Mouse (Mus musculus) forebrain, embryonic 12.5 days (tissue): ENCODE data around the gene Vrk1. TPM values are rescaled to one million over a fixed set of nuclear protein-coding genes. Genes with fewer than 3 reads are reported as not detected.

Experiments used
- ATAC-seq: fragments of 200-750 bp; cut with Nextera tagmentation; 2 replicates; pipeline ENCODE4 v1.8.0; 2017; ENCODE audit warnings: moderate TSS enrichment; ENCODE audit not compliant: low FRiP score
- H3K27ac ChIP-seq: fragments of 300-500 bp; sonication (generic); 2 replicates; pipeline ENCODE4 v1.5.1; 2016; ENCODE audit warnings: mild to moderate bottlenecking
- H3K27me3 ChIP-seq: fragments of 300-500 bp; sonication (generic); 2 replicates; pipeline ENCODE4 v1.6.1; 2016; ENCODE audit warnings: mild to moderate bottlenecking
- H3K36me3 ChIP-seq: fragments of 300-500 bp; sonication (generic); replicated peaks from 2 replicates; pipeline ENCODE4 v1.6.1; 2016; ENCODE audit warnings: mild to moderate bottlenecking
- H3K4me1 ChIP-seq: fragments of 300-500 bp; sonication (generic); 2 replicates; pipeline ENCODE4 v1.6.1; 2016
- H3K4me2 ChIP-seq: fragments of 300-500 bp; sonication (generic); 2 replicates; pipeline ENCODE4 v1.6.1; 2016; ENCODE audit warnings: mild to moderate bottlenecking, moderate library complexity
- H3K4me3 ChIP-seq: fragments of 300-500 bp; sonication (generic); replicated peaks from 2 replicates; pipeline ENCODE4 v1.5.1; 2016; ENCODE audit warnings: mild to moderate bottlenecking
- H3K9ac ChIP-seq: fragments of 300-500 bp; sonication (generic); 2 replicates; pipeline ENCODE4 v1.6.1; 2016; ENCODE audit warnings: mild to moderate bottlenecking
- H3K9me3 ChIP-seq: fragments of 300-500 bp; sonication (generic); 2 replicates; pipeline ENCODE4 v1.6.1; 2016
- WGBS: fragments of 180-500 bp; shearing (Covaris S2); methylation state at CpG from one replicate; pipeline ENCODE4 v1.1.7; 2016; 5-methylcytosine and 5-hydroxymethylcytosine counted together
- polyA plus RNA-seq: library from polyadenylated mRNA; unstranded; fragments of >200 nt; fragmentation: Nextera tagmentation; extraction: Ambion mirVana; gene quantifications from 2 replicates; pipeline ENCODE4 v1.2.1, GENCODE M21; 2016

The Vrk1 gene
- polyA plus RNA-seq, 1 experiment from 2014 or later: 97.7 TPM

GRCm38 (mm10) chr12:106071575-106072166 is 61.6 kb downstream of the Vrk1 start:
- peaks cover 14% of the 10 kb centered on the region for H3K36me3 ChIP-seq
- no peak overlapping the region for H3K4me2 ChIP-seq
- H3K27ac ChIP-seq: peak overlapping the region; percentile 50
- ATAC-seq: peak; percentile 31; the same call in 1 of the 2 replicates
- H3K27me3 ChIP-seq: no peaks in the 10 kb centered on the region; the same call in 1 of the 2 replicates
- WGBS: 33% methylated on average over 10 of the region's 10 CpGs
- H3K9me3 ChIP-seq: no peaks in the 10 kb centered on the region
- H3K9ac ChIP-seq: no peak overlapping the region
- H3K4me1 ChIP-seq: peaks cover 25% of the 10 kb centered on the region
- H3K4me3 ChIP-seq: no peak overlapping the region

- H3K9ac ChIP-seq: no peak overlapping the region
- no peak for ATAC-seq
- H3K36me3 ChIP-seq: peaks cover 12% of the 10 kb centered on the region
These were observed 64.5 kb downstream of the Vrk1 start for GRCm38 (mm10) chr12:106074371-106075155.

GRCm38 (mm10) chr12:106076131-106076530 is 66.1 kb downstream of the Vrk1 start:
- H3K27ac ChIP-seq: no peak overlapping the region
- H3K27me3 ChIP-seq: peaks cover 8% of the 10 kb centered on the region; the same call in 1 of the 2 replicates
- H3K4me1 ChIP-seq: peaks cover 23% of the 10 kb centered on the region
- H3K9me3 ChIP-seq: no peaks in the 10 kb centered on the region
- H3K36me3 ChIP-seq: peaks cover 10% of the 10 kb centered on the region
- 94% methylated on average over 15 of the region's 15 CpGs for WGBS
- no peak overlapping the region for H3K9ac ChIP-seq
- ATAC-seq: no peak
- no peak overlapping the region for H3K4me2 ChIP-seq
- H3K4me3 ChIP-seq: no peak overlapping the region

More at GRCm38 (mm10) chr12:106074371-106075155, 64.5 kb downstream of the Vrk1 start:
- WGBS: 77% methylated on average over 12 of the region's 12 CpGs
- H3K27me3 ChIP-seq: peaks cover 8% of the 10 kb centered on the region; the same call in 1 of the 2 replicates
- no peak overlapping the region for H3K27ac ChIP-seq
- no peak overlapping the region for H3K4me2 ChIP-seq
- no peaks in the 10 kb centered on the region for H3K9me3 ChIP-seq
- no peak overlapping the region for H3K4me3 ChIP-seq
- H3K4me1 ChIP-seq: peaks cover 16% of the 10 kb centered on the region

GRCm38 (mm10) chr12:106080511-106080910 is 70.5 kb downstream of the Vrk1 start:
- Histone ChIP-seq H3K4me1 (peaks cover 44% of the 10 kb centered on the region), H3K27ac (peak overlapping the region; percentile 13; the same call in 1 of the 2 replicates), H3K4me2 (peak overlapping the region; percentile 45), H3K27me3 (peaks cover 15% of the 10 kb centered on the region; the same call in 1 of the 2 replicates), H3K4me3 (no peak overlapping the region), H3K9me3 (no peaks in the 10 kb centered on the region), H3K9ac (no peak overlapping the region), H3K36me3 (peaks cover 10% of the 10 kb centered on the region)
- no peak for ATAC-seq
- 15% methylated on average over 5 of the region's 5 CpGs for WGBS

- Histone ChIP-seq H3K27me3 (peaks cover 15% of the 10 kb centered on the region; the same call in 1 of the 2 replicates), H3K9me3 (no peaks in the 10 kb centered on the region), H3K27ac (peak overlapping the region; percentile 77), H3K9ac (peak overlapping the region; percentile 13), H3K4me3 (peak overlapping the region; percentile 7), H3K4me2 (peak overlapping the region; percentile 45), H3K4me1 (peaks cover 44% of the 10 kb centered on the region), H3K36me3 (peaks cover 9% of the 10 kb centered on the region)
- 15% methylated on average over 23 of the region's 23 CpGs for WGBS
- peak; percentile 54; the same call in 1 of the 2 replicates for ATAC-seq
These were observed 71.1 kb downstream of the Vrk1 start for GRCm38 (mm10) chr12:106080945-106081747.

GRCm38 (mm10) chr12:106081748-106082140 is 71.7 kb downstream of the Vrk1 start:
- H3K27ac ChIP-seq: peak overlapping the region; percentile 81
- H3K4me1 ChIP-seq: peaks cover 44% of the 10 kb centered on the region
- no peak overlapping the region for H3K9ac ChIP-seq
- no peak overlapping the region for H3K4me3 ChIP-seq
- H3K36me3 ChIP-seq: peaks cover 6% of the 10 kb centered on the region; the same call in 1 of the 2 replicates
- H3K9me3 ChIP-seq: no peaks in the 10 kb centered on the region
- peak overlapping the region; percentile 45 for H3K4me2 ChIP-seq
- no peak for ATAC-seq
- WGBS: 23% methylated on average over 7 of the region's 7 CpGs
- peaks cover 15% of the 10 kb centered on the region; the same call in 1 of the 2 replicates for H3K27me3 ChIP-seq

- H3K9ac ChIP-seq: no peak overlapping the region
- H3K27ac ChIP-seq: peak overlapping the region; percentile 81
- 26% methylated on average over 16 of the region's 16 CpGs for WGBS
- peaks cover 15% of the 10 kb centered on the region; the same call in 1 of the 2 replicates for H3K27me3 ChIP-seq
- no peaks in the 10 kb centered on the region for H3K9me3 ChIP-seq
- H3K4me3 ChIP-seq: no peak overlapping the region
- ATAC-seq: peak; percentile 84
- H3K4me1 ChIP-seq: peaks cover 44% of the 10 kb centered on the region
- H3K4me2 ChIP-seq: peak overlapping the region; percentile 34
- 0 out of 2 replicates have a peak, but pooled peaks cover 3% of the 10 kb centered on the region for H3K36me3 ChIP-seq
These were observed 72.3 kb downstream of the Vrk1 start for GRCm38 (mm10) chr12:106082191-106082957.

GRCm38 (mm10) chr12:106082958-106083381 is 72.9 kb downstream of the Vrk1 start:
- ATAC-seq: peak; percentile 28
- H3K36me3 ChIP-seq: 0 out of 2 replicates have a peak, but pooled peaks cover 3% of the 10 kb centered on the region
- H3K4me1 ChIP-seq: peaks cover 44% of the 10 kb centered on the region
- H3K27ac ChIP-seq: peak overlapping the region; percentile 81
- H3K27me3 ChIP-seq: peaks cover 15% of the 10 kb centered on the region; the same call in 1 of the 2 replicates
- WGBS: 35% methylated on average over 11 of the region's 11 CpGs
- no peaks in the 10 kb centered on the region for H3K9me3 ChIP-seq
- peak overlapping the region; percentile 26; the same call in 1 of the 2 replicates for H3K4me2 ChIP-seq
- no peak overlapping the region for H3K9ac ChIP-seq
- no peak overlapping the region for H3K4me3 ChIP-seq

- WGBS: 93% methylated on average over 12 of the region's 12 CpGs
- Histone ChIP-seq H3K27ac (no peak overlapping the region), H3K9me3 (no peaks in the 10 kb centered on the region), H3K4me3 (no peak overlapping the region), H3K27me3 (peaks cover 8% of the 10 kb centered on the region; the same call in 1 of the 2 replicates), H3K4me1 (peaks cover 44% of the 10 kb centered on the region), H3K4me2 (no peak overlapping the region), H3K9ac (no peak overlapping the region), H3K36me3 (no peaks in the 10 kb centered on the region)
- ATAC-seq: no peak
These were observed 74.1 kb downstream of the Vrk1 start for GRCm38 (mm10) chr12:106084126-106084525.

GRCm38 (mm10) chr12:106094827-106095226 is 84.8 kb downstream of the Vrk1 start:
- H3K27ac ChIP-seq: no peak overlapping the region

GRCm38 (mm10) chr12:106102003-106102402 is 92.0 kb downstream of the Vrk1 start:
- no peak overlapping the region for H3K4me2 ChIP-seq
- peaks cover 9% of the 10 kb centered on the region for H3K4me1 ChIP-seq
- H3K27me3 ChIP-seq: no peaks in the 10 kb centered on the region
- H3K27ac ChIP-seq: no peak overlapping the region
- 96% methylated on average over 6 of the region's 6 CpGs for WGBS
- H3K9ac ChIP-seq: no peak overlapping the region
- ATAC-seq: no peak
- no peaks in the 10 kb centered on the region for H3K36me3 ChIP-seq
- H3K9me3 ChIP-seq: no peaks in the 10 kb centered on the region
- H3K4me3 ChIP-seq: no peak overlapping the region

More at GRCm38 (mm10) chr12:106094827-106095226, 84.8 kb downstream of the Vrk1 start:
- Histone ChIP-seq H3K4me1 (no peaks in the 10 kb centered on the region), H3K4me2 (no peak overlapping the region), H3K9me3 (0 out of 2 replicates have a peak, but pooled peaks cover 3% of the 10 kb centered on the region), H3K9ac (no peak overlapping the region), H3K36me3 (no peaks in the 10 kb centered on the region), H3K4me3 (no peak overlapping the region), H3K27me3 (no peaks in the 10 kb centered on the region)
- no peak for ATAC-seq
- WGBS: 95% methylated on average over 9 of the region's 9 CpGs
